Mouse (Mus musculus) small intestine, adult 2 months (tissue): ENCODE measurements around the gene Tdo2.

ENCODE experiments used
- CTCF ChIP-seq: fragments of 200-500 bp; IDR thresholded peaks from 2 replicates; pipeline ENCODE4 v1.5.1; 2012; ENCODE audit warnings: low read depth, mild to moderate bottlenecking, control low read depth, inconsistent platforms, low read length, moderate library complexity, mixed read lengths; ENCODE audit not compliant: insufficient replicate concordance, insufficient read length; ENCODE audit errors: extremely low read depth
- POLR2A ChIP-seq: fragments of 200-500 bp; IDR thresholded peaks from 2 replicates; pipeline ENCODE4 v1.6.1; 2012; ENCODE audit warnings: low read depth, mild to moderate bottlenecking, control low read depth, inconsistent platforms, low read length, moderate library complexity

GRCm38 (mm10) chr3:81990531-81990930 lies 14.5 kb upstream of the Tdo2 start:
- TF ChIP-seq CTCF (no peak), POLR2A (no peak)
